Mouse (Mus musculus): ENCODE results near the gene Tank. TPM values are rescaled to one million over a fixed set of nuclear protein-coding genes. Genes with fewer than 3 reads are reported as not detected.

Tank gene
- 25.2 and 25.3 TPM in 2 replicates for polyA plus RNA-seq (2015; fragmentation: Nextera tagmentation; extraction: Ambion mirVana)

DNA sequence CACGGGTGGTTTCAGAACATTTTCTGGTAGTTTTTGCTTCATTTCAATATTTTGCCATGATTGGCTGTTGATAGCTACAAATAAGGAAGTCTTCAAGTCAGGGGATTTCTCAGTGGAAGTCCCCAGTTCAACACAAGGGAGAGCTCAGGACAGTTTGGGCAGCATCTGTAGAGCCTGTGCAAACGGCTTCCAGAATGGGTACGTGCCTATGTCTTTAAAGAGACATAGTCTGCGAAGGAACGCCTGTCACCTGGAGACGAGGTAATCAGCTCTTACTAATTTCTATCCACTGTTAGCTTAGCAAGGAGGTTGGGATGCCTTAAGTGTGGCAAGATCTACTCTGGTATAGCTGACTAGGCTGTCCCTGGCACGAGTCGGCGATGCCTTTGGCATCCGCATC is at the start of gene Tank:
Gene Tank, plus strand, starts transcription at position 153 of the 400 bp plus-strand sequence.
- Histone ChIP-seq H3K4me1 (replicated peaks) (no peaks in the 10 kb centered on the region), H3K4me3 (no peak within 1 kb of the TSS), H3K9me3 (no peaks in the 10 kb centered on the region), H3K27me3 (no peaks in the 10 kb centered on the region), H3K36me3 (no peaks in the 10 kb centered on the region), H3K9ac (no peak within 1 kb of the TSS), H3K27ac (replicated peaks) (no peak within 1 kb of the TSS), H3K4me2 (no peak within 1 kb of the TSS)
- no peak for ATAC-seq (ENCODE audit: low FRiP score, low read depth)
- WGBS = 88% methylated on average over 10 of the region's 10 CpGs

DNA sequence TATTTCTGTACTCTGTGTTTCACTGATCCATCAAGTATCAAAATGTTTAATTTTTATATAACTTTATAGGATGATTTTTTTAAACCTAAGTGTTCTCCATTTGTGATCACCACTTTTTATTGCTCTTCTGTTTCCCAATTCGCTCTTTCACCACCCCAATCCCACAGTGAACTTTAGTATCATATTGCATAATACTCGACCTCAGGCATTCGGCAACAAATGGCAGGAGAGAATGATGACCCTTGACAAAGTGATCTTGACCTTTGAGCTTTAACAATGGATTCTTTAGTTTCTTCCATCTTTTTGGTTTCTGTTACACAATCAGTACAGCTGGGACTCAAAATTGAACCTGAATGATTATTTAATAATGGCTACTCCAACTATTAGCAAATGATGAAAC is 46.1 kb upstream of the Tank start:
- Histone ChIP-seq H3K4me3 (no peak overlapping the region), H3K27ac (replicated peaks) (no peak overlapping the region), H3K4me1 (replicated peaks) (no peaks in the 10 kb centered on the region), H3K9ac (no peak overlapping the region), H3K27me3 (no peaks in the 10 kb centered on the region), H3K36me3 (no peaks in the 10 kb centered on the region), H3K9me3 (no peaks in the 10 kb centered on the region), H3K4me2 (no peak overlapping the region)
- no peak for ATAC-seq (ENCODE audit: low FRiP score, low read depth)
- 73% methylated on average over 3 of the region's 3 CpGs for WGBS

DNA sequence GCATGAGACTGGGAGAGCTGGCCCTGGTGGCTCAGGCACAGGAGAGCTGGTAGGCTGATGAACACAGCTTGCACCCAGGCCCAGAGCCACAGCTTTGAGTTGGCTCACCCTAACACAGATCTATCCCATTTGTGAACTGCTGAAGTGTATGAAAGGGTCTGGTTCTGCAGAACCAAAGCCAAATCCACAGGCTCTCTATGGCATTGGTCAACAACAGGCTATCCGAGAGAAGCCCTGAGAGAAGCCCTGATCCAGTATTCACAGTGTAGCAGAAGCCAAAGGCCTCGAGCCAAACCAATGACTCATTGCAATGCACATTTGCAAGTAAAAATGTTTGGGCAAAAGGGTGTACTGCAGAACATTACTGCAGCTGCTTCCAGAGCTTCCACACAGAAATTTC is 45.3 kb upstream of the Tank start:
- Histone ChIP-seq H3K36me3 (no peaks in the 10 kb centered on the region), H3K27ac (replicated peaks) (no peak overlapping the region), H3K27me3 (no peaks in the 10 kb centered on the region), H3K9ac (no peak overlapping the region), H3K4me1 (replicated peaks) (no peaks in the 10 kb centered on the region), H3K4me2 (no peak overlapping the region), H3K4me3 (no peak overlapping the region), H3K9me3 (no peaks in the 10 kb centered on the region)
- WGBS = 68% methylated on average over 2 of the region's 2 CpGs
- ATAC-seq (ENCODE audit: low FRiP score, low read depth) = peak; percentile 51

DNA sequence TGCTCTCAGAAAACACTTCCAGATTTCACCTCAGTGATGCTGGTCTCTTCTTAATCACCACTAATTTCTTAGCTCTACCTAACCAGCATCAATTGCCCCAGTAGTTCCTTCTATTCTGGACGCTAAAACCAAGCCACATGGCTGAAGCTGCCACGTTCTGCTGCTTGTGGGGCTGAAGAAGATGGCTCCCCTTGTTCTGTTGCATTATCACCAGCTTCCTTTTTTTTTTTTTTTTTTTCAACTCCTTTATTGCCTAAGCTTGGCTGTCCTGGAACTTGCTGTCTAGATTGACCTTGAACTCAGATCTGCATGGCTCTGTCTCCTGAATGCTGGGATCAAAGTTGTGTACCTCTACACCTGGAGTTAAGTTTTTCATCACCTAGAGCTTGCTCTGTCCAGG is 41.5 kb upstream of the Tank start:
- WGBS = 80% methylated on average over 2 of the region's 2 CpGs
- H3K27me3 ChIP-seq = no peaks in the 10 kb centered on the region
- H3K36me3 ChIP-seq = no peaks in the 10 kb centered on the region
- no peaks in the 10 kb centered on the region for H3K4me1 ChIP-seq (replicated peaks)
- H3K9ac ChIP-seq = no peak overlapping the region
- no peak overlapping the region for H3K27ac ChIP-seq (replicated peaks)
- no peaks in the 10 kb centered on the region for H3K9me3 ChIP-seq
- no peak for ATAC-seq (ENCODE audit: low FRiP score, low read depth)
- H3K4me2 ChIP-seq = no peak overlapping the region
- no peak overlapping the region for H3K4me3 ChIP-seq

DNA sequence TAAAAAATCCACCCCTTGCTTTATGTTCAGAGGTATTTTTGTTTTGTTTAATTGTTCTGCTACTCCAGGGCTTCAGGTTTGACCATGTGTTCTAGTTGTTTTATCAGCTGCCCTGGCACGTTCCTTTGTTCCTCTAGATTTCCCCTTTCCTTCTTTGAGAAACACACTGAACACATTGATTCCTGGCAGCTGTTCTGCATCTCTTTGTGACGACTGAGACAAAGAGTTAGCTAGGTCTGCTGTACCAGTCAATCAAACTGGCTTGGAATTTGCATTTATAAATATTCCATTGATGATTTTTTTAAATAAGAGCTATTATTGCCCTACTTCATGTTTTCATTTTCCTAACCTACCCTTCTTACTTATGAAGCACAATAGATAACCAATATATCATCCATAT is 39.0 kb upstream of the Tank start:
- 11% methylated on average over 2 of the region's 2 CpGs for WGBS
- no peak overlapping the region for H3K4me2 ChIP-seq
- H3K9me3 ChIP-seq = no peaks in the 10 kb centered on the region
- ATAC-seq (ENCODE audit: low FRiP score, low read depth) = no peak
- H3K27ac ChIP-seq (replicated peaks) = no peak overlapping the region
- H3K4me3 ChIP-seq = no peak overlapping the region
- no peak overlapping the region for H3K9ac ChIP-seq
- no peaks in the 10 kb centered on the region for H3K36me3 ChIP-seq
- no peaks in the 10 kb centered on the region for H3K27me3 ChIP-seq
- H3K4me1 ChIP-seq (replicated peaks) = no peaks in the 10 kb centered on the region

DNA sequence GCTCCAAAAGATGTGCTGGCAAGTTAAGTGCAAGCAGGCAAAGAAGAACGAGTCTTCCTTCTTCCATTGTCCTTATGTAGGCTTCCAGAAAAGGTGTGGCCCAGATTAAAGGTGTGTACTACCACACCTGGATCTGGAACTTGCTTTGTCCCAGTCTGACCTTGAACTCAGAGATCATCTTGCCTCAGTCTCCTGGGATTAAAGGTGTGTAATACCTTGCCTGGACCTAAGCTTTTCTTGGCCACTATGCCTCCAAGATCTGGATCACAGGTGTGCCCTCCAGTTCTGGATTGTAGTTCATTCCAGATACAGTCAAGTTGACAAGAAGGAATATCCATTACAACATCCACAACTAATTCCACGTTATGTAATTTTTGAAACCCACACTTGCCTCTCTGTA is 36.0 kb upstream of the Tank start:
- Histone ChIP-seq H3K9me3 (no peaks in the 10 kb centered on the region), H3K4me1 (replicated peaks) (no peaks in the 10 kb centered on the region), H3K27ac (replicated peaks) (no peak overlapping the region), H3K4me2 (no peak overlapping the region), H3K4me3 (no peak overlapping the region), H3K27me3 (no peaks in the 10 kb centered on the region), H3K36me3 (no peaks in the 10 kb centered on the region), H3K9ac (no peak overlapping the region)
- ATAC-seq (ENCODE audit: low FRiP score, low read depth) = no peak
- 91% methylated on average over 2 of the region's 2 CpGs for WGBS

DNA sequence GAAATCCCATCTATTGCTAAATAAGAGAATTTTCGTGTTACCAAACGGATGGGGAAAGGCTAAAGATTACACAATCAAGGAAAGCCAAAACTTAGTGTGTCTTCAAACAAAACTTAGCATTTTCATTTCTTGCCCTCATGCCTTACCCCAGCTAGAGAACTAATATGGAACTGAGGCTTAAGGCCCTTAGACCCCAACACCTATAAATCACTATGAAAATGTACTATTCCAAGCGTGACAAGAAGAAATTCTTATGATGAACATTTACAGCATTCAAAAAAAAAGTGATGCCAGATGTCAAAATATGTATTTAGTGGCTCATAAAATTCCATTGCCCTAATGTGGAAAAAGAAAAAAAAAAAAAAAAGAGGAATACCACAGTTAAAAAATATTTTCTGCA is 32.7 kb upstream of the Tank start:
- no peak overlapping the region for H3K4me3 ChIP-seq
- no peak overlapping the region for H3K9ac ChIP-seq
- no peaks in the 10 kb centered on the region for H3K9me3 ChIP-seq
- H3K27me3 ChIP-seq = no peaks in the 10 kb centered on the region
- WGBS = 97% methylated on average over 3 of the region's 3 CpGs
- ATAC-seq (ENCODE audit: low FRiP score, low read depth) = no peak
- H3K27ac ChIP-seq (replicated peaks) = no peak overlapping the region
- H3K4me1 ChIP-seq (replicated peaks) = no peaks in the 10 kb centered on the region
- H3K4me2 ChIP-seq = no peak overlapping the region
- no peaks in the 10 kb centered on the region for H3K36me3 ChIP-seq

DNA sequence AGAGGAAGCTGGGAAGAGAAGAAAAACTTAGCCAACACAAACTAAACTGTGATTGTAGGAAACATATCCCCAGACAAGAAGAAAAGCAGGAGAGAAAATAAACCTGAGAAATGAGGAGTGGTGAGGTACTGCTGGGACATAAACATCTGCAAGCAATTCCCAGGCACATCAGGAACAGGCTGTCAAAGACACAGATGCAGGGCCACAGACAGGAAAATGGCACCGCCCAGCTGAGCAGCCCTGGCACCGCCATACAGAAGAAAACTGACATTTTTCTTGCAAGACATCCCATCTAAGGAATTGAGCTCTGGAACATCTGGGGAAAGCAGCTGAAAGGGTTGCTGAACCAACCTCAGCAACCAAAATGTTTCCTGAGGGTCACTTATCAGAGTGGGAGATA is 30.4 kb upstream of the Tank start:
- WGBS = 77% methylated on average over 2 of the region's 2 CpGs

DNA sequence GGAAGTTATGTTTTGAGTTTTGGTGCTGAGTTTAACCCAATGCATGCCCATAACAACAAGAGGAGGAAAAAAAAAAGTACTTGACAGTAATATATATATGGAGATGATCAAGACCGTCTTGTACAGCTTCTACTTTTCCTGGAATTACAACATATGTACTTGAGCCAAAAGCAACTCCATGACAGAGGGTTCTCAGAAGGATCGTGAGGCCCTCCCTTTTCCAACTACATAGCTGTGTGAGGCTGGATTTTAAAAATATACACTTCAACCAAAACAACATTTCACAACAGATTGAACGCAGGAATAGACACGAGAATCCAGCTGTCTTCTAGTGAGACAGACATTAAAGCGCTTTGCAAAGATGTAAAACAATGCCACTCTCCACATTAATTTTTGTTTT is 26.7 kb upstream of the Tank start:
- H3K9me3 ChIP-seq = no peaks in the 10 kb centered on the region
- no peak overlapping the region for H3K27ac ChIP-seq (replicated peaks)
- H3K36me3 ChIP-seq = no peaks in the 10 kb centered on the region
- ATAC-seq (ENCODE audit: low FRiP score, low read depth) = no peak
- H3K4me2 ChIP-seq = no peak overlapping the region
- no peaks in the 10 kb centered on the region for H3K27me3 ChIP-seq
- peaks cover 9% of the 10 kb centered on the region; the same call in 1 of the 2 replicates for H3K4me1 ChIP-seq (replicated peaks)
- WGBS = 89% methylated on average over 5 of the region's 5 CpGs
- no peak overlapping the region for H3K9ac ChIP-seq
- no peak overlapping the region for H3K4me3 ChIP-seq

More for the DNA sequence above, 30.4 kb upstream of the Tank start:
- Histone ChIP-seq H3K27ac (replicated peaks) (no peak overlapping the region), H3K9me3 (no peaks in the 10 kb centered on the region), H3K9ac (no peak overlapping the region), H3K4me1 (replicated peaks) (no peaks in the 10 kb centered on the region), H3K4me2 (no peak overlapping the region), H3K27me3 (no peaks in the 10 kb centered on the region), H3K4me3 (no peak overlapping the region), H3K36me3 (no peaks in the 10 kb centered on the region)
- ATAC-seq (ENCODE audit: low FRiP score, low read depth) = no peak

DNA sequence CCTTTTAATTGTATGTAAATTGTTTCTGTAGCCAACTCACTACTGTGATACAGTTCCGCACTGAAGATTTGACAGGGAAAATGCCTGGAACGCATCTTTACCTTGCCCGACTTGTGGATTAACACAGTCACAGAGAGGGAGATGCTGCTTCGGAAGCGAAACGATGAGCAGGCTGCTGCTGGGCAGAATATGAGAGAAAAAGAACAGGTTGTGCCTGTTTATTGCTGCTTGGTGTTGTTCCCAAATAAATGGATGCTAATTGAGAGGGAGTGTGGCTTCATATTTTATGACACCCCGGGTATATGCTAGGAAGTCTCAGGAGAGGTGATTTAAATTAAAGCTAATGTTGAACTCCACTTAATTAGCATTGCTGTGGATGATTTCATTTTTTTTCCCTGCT is 23.0 kb upstream of the Tank start:
- H3K4me3 ChIP-seq = 0 out of 2 replicates have a peak overlapping the region, but pooled peaks have one; percentile 2
- 42% methylated on average over 7 of the region's 7 CpGs for WGBS
- H3K27ac ChIP-seq (replicated peaks) = peak overlapping the region; percentile 52
- H3K9me3 ChIP-seq = no peaks in the 10 kb centered on the region
- no peaks in the 10 kb centered on the region for H3K36me3 ChIP-seq
- H3K9ac ChIP-seq = no peak overlapping the region
- 0 out of 2 replicates have a peak, but pooled peaks have one; percentile 54 for ATAC-seq (ENCODE audit: low FRiP score, low read depth)
- H3K27me3 ChIP-seq = no peaks in the 10 kb centered on the region
- peak overlapping the region; percentile 19; the same call in 1 of the 2 replicates for H3K4me2 ChIP-seq
- peaks cover 9% of the 10 kb centered on the region; the same call in 1 of the 2 replicates for H3K4me1 ChIP-seq (replicated peaks)

DNA sequence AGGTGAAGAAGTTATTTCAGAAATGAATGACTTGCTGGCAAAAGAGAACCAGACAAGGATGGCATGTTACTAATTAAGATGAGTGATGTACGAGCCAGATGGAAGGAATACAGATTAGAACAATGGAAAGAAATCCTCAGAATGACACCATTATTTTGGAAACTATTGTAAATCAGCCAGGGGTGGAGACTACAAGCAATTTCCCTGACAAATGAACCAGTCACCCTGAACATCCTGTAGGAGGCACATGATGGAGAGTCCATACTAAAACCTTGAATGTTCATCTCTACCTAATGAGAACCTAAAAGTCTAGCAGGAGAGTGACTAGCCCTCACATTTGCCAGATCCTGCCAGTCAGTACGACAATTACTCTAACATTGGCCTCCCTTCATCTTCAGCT is 22.6 kb upstream of the Tank start:
- Histone ChIP-seq H3K27me3 (no peaks in the 10 kb centered on the region), H3K9me3 (no peaks in the 10 kb centered on the region), H3K4me2 (0 out of 2 replicates have a peak overlapping the region, but pooled peaks have one; percentile 19), H3K36me3 (no peaks in the 10 kb centered on the region), H3K9ac (no peak overlapping the region), H3K27ac (replicated peaks) (no peak overlapping the region), H3K4me3 (no peak overlapping the region), H3K4me1 (replicated peaks) (peaks cover 9% of the 10 kb centered on the region; the same call in 1 of the 2 replicates)
- WGBS = 39% methylated on average over 2 of the region's 2 CpGs
- ATAC-seq (ENCODE audit: low FRiP score, low read depth) = peak; percentile 34; the same call in 1 of the 2 replicates

DNA sequence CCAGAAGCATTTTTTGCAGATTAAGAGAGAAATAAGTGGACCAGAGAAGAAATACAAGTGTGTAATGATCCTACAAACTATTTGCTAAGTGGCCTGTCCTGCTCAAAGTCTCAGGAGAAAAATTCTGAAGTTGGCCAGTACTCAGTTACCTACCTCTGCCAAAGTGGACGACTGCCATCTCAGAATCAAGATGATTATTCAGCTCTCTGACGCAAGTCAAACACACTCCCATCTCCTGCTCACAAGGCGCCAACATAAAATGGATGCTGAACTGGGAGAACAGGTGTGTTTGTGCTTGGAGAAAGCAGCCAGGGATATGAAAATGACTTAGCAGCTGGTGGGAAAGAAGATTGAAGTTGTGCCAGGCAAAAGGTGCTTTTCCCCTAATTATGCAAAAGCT is 21.7 kb upstream of the Tank start:
- no peak overlapping the region for H3K27ac ChIP-seq (replicated peaks)
- 66% methylated on average over 3 of the region's 3 CpGs for WGBS
- peaks cover 9% of the 10 kb centered on the region; the same call in 1 of the 2 replicates for H3K4me1 ChIP-seq (replicated peaks)
- no peaks in the 10 kb centered on the region for H3K27me3 ChIP-seq
- H3K9ac ChIP-seq = no peak overlapping the region
- ATAC-seq (ENCODE audit: low FRiP score, low read depth) = no peak
- no peaks in the 10 kb centered on the region for H3K36me3 ChIP-seq
- H3K4me2 ChIP-seq = no peak overlapping the region
- no peak overlapping the region for H3K4me3 ChIP-seq
- no peaks in the 10 kb centered on the region for H3K9me3 ChIP-seq

DNA sequence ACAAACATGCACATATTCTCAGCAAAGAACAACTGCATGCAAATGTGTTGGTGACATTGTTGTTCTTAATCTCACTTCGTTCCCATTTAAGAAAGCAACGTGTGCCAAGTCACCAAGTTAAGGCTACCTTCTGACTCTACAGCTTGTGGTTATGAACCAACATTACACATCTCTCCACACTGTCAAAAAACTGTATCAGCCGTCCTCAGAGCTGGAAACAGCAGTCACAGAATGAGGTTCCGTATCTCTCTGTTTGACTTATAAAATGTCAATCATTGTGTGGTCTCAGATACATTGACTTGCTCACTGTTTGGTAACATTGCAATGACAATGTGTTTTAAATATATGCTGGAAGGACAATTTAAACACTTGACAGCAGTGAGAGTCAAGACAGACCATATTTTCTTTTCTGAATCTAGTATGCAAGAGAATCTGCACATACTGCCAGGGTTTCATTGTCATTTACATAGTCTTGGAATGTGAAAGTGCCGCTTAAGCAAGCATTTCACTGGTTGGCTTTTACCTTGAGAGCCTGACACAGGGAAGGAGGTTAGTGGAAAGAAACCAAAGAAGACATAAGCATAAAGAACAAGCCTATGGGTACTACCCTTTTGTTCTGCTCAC is 20.4 kb upstream of the Tank start:
- no peaks in the 10 kb centered on the region for H3K36me3 ChIP-seq
- H3K4me1 ChIP-seq (replicated peaks) = peaks cover 9% of the 10 kb centered on the region; the same call in 1 of the 2 replicates
- 86% methylated on average over 5 of the region's 5 CpGs for WGBS
- H3K4me3 ChIP-seq = no peak overlapping the region
- H3K27me3 ChIP-seq = no peaks in the 10 kb centered on the region
- H3K27ac ChIP-seq (replicated peaks) = no peak overlapping the region
- H3K4me2 ChIP-seq = no peak overlapping the region
- H3K9ac ChIP-seq = no peak overlapping the region
- ATAC-seq (ENCODE audit: low FRiP score, low read depth) = no peak
- H3K9me3 ChIP-seq = no peaks in the 10 kb centered on the region

All from hindbrain, embryonic 15.5 days (tissue).